In the genomic region with DNA sequence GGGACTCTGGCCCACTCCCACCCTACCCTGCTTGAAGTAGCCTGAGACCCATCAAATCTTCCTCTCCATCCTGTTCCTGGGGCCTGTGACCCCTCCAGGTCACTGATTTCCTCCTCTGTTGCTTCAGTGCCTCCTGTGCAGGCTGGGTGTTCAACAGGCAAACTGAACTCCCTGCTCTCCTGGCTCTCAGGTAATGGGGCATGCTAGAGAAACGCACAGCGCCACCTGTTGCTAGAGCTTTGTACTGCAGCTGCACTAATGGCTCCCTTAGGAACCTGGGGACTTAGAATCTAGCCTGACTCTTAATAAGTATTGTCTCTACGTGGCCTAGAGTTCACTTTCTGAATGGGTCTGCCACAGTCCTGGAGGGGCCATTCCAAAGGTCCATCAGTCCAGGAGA, we compare ENCODE assay signal across 8 mouse cellular contexts. TPM values are rescaled to one million over a fixed set of nuclear protein-coding genes. Genes with fewer than 3 reads are reported as not detected.
DNase-seq lines count a peak whose midpoint lies in the region; ATAC-seq lines count a peak whose summit lies in the region.

No protein-coding gene starts in this region.

- H3K4me1 ChIP-seq in intestine, embryonic 15.5 days (replicated peaks): no peaks in the 10 kb centered on the region
- H3K4me1 ChIP-seq in limb, embryonic 11.5 days (ENCODE audit: control insufficient read depth, insufficient read depth, low read length): no peaks in the 10 kb centered on the region

- H3K27me3 ChIP-seq in intestine, embryonic 15.5 days (replicated peaks): no peaks in the 10 kb centered on the region
- no peaks in the 10 kb centered on the region for H3K27me3 ChIP-seq in limb, embryonic 11.5 days (ENCODE audit: control insufficient read depth, insufficient read depth, low read length)

- WGBS in intestine, embryonic 15.5 days: 5% methylated on average over 3 of the region's 3 CpGs
- WGBS in limb, embryonic 11.5 days: 11% methylated on average over 3 of the region's 3 CpGs

- DNase-seq in layer of hippocampus, adult 11-12 months (ENCODE audit: low spot score): peak; percentile 74
- DNase-seq in layer of hippocampus, adult 9-11 months: no peak
- DNase-seq in cerebellum, adult 18-20 months: peak; percentile 86 to 88
- peak; percentile 26 to 87 for DNase-seq in frontal cortex, adult 2 months (ENCODE audit: extremely low spot score in 1 of 2, low spot score in 1 of 2)
- peak; percentile 89 for DNase-seq in limb, embryonic 11.5 days (ENCODE audit: low spot score)
- DNase-seq in telencephalon, adult 2 months (ENCODE audit: low read depth, low spot score): peak; percentile 32

- no peak overlapping the region for H3K27ac ChIP-seq in intestine, embryonic 15.5 days
- no peak overlapping the region for H3K27ac ChIP-seq in limb, embryonic 11.5 days (replicated peaks; ENCODE audit: low read depth, low read length)

- no peak overlapping the region for H3K9ac ChIP-seq in intestine, embryonic 15.5 days
- H3K9ac ChIP-seq in limb, embryonic 11.5 days (ENCODE audit: low read length): no peak overlapping the region

- ATAC-seq in intestine, embryonic 15.5 days: peak; percentile 50
- 0 out of 2 replicates have a peak, but pooled peaks have one; percentile 28 for ATAC-seq in limb, embryonic 11.5 days (ENCODE audit: insufficient number of reproducible peaks, low FRiP score, low TSS enrichment, low read depth)
- peak; percentile 59 for ATAC-seq in monocyte, adult 5-6 weeks (replicated peaks; ENCODE audit: insufficient number of reproducible peaks, low FRiP score, low TSS enrichment, poor library complexity, severe bottlenecking)

- H3K9me3 ChIP-seq in intestine, embryonic 15.5 days: no peaks in the 10 kb centered on the region
- no peaks in the 10 kb centered on the region for H3K9me3 ChIP-seq in limb, embryonic 11.5 days (ENCODE audit: control insufficient read depth, low read length)

- H3K4me2 ChIP-seq in intestine, embryonic 15.5 days (replicated peaks): no peak overlapping the region
- H3K4me2 ChIP-seq in limb, embryonic 11.5 days (ENCODE audit: low read depth, severe bottlenecking): no peak overlapping the region

- no peak overlapping the region for H3K4me3 ChIP-seq in intestine, embryonic 15.5 days (replicated peaks)
- H3K4me3 ChIP-seq in limb, embryonic 11.5 days (ENCODE audit: low read depth, low read length): no peak overlapping the region

- H3K36me3 ChIP-seq in intestine, embryonic 15.5 days: peaks cover 4% of the 10 kb centered on the region; the same call in 1 of the 2 replicates
- H3K36me3 ChIP-seq in limb, embryonic 11.5 days (ENCODE audit: control insufficient read depth, insufficient read depth, low read length): peaks cover 4% of the 10 kb centered on the region

RNA-seq across cellular contexts. Expression of a gene that starts 10.4 kb away (rescaled TPM):
- polyA plus RNA-seq in frontal cortex, adult 2 months (2012; rRNA removed): 26.6 and 27.1 TPM in 2 replicates
- 2.9 and 3.4 TPM in 2 replicates for polyA plus RNA-seq in intestine, embryonic 15.5 days (2015; fragmentation: Nextera tagmentation; extraction: Ambion mirVana)
- polyA plus RNA-seq in limb, embryonic 11.5 days (2014; fragmentation: Nextera tagmentation; extraction: Ambion mirVana): 4.8 and 6.0 TPM in 2 replicates
- total RNA-seq in monocyte, adult 5-6 weeks (2017): 3.9 to 11.4 TPM (median 6.2 TPM) in 3 replicates

RNA-seq across cellular contexts. Expression of a gene that starts 29.8 kb away (rescaled TPM):
- 7.9 and 8.6 TPM in 2 replicates for polyA plus RNA-seq in frontal cortex, adult 2 months (2012; rRNA removed)
- 35.7 and 36.9 TPM in 2 replicates for polyA plus RNA-seq in intestine, embryonic 15.5 days (2015; fragmentation: Nextera tagmentation; extraction: Ambion mirVana)
- 16.0 and 16.3 TPM in 2 replicates for polyA plus RNA-seq in limb, embryonic 11.5 days (2014; fragmentation: Nextera tagmentation; extraction: Ambion mirVana)
- total RNA-seq in monocyte, adult 5-6 weeks (2017): 16.4 to 17.0 TPM (median 17.0 TPM) in 3 replicates

RNA-seq across cellular contexts. Expression of a gene that starts 35.4 kb away (rescaled TPM):
- polyA plus RNA-seq in frontal cortex, adult 2 months (2012; rRNA removed): 9.5 and 11.5 TPM in 2 replicates
- 12.7 and 14.7 TPM in 2 replicates for polyA plus RNA-seq in intestine, embryonic 15.5 days (2015; fragmentation: Nextera tagmentation; extraction: Ambion mirVana)
- polyA plus RNA-seq in limb, embryonic 11.5 days (2014; fragmentation: Nextera tagmentation; extraction: Ambion mirVana): 7.3 and 8.8 TPM in 2 replicates
- total RNA-seq in monocyte, adult 5-6 weeks (2017): 9.4 to 21.2 TPM (median 19.1 TPM) in 3 replicates

RNA-seq across cellular contexts. Expression of a gene that starts 38.0 kb away (rescaled TPM):
- 0.04 TPM in 1 of 2 replicates, not detected in the other for polyA plus RNA-seq in frontal cortex, adult 2 months (2012; rRNA removed)
- polyA plus RNA-seq in intestine, embryonic 15.5 days (2015; fragmentation: Nextera tagmentation; extraction: Ambion mirVana): 0.20 TPM in 1 of 2 replicates, not detected in the other
- polyA plus RNA-seq in limb, embryonic 11.5 days (2014; fragmentation: Nextera tagmentation; extraction: Ambion mirVana): 0.29 and 0.79 TPM in 2 replicates
- not detected in 3 replicates for total RNA-seq in monocyte, adult 5-6 weeks (2017)

RNA-seq across cellular contexts. Expression of a gene that starts 46.0 kb away (rescaled TPM):
- 16.2 and 17.7 TPM in 2 replicates for polyA plus RNA-seq in frontal cortex, adult 2 months (2012; rRNA removed)
- polyA plus RNA-seq in intestine, embryonic 15.5 days (2015; fragmentation: Nextera tagmentation; extraction: Ambion mirVana): 21.2 and 23.8 TPM in 2 replicates
- polyA plus RNA-seq in limb, embryonic 11.5 days (2014; fragmentation: Nextera tagmentation; extraction: Ambion mirVana): 16.0 and 17.4 TPM in 2 replicates
- 4.9 to 7.9 TPM (median 7.6 TPM) in 3 replicates for total RNA-seq in monocyte, adult 5-6 weeks (2017)
